Mouse (Mus musculus): ENCODE results near the gene Cybrd1.

Cybrd1 gene

GRCm38 (mm10) chr2:71167211-71167610 lies 49.5 kb downstream of the Cybrd1 start:
- no peak for DNase-seq (ENCODE audit: extremely low spot score, low read depth, low spot score)

GRCm38 (mm10) chr2:71168461-71169021 lies 50.8 kb downstream of the Cybrd1 start:
- DNase-seq (ENCODE audit: extremely low spot score, low read depth, low spot score) = no peak

- no peak for DNase-seq (ENCODE audit: extremely low spot score, low read depth, low spot score)
These were observed 55.3 kb downstream of the Cybrd1 start for GRCm38 (mm10) chr2:71173031-71173430.

- no peak for DNase-seq (ENCODE audit: extremely low spot score, low read depth, low spot score)
These were observed 58.9 kb downstream of the Cybrd1 start for GRCm38 (mm10) chr2:71176329-71177249.

GRCm38 (mm10) chr2:71177250-71177615 lies 59.5 kb downstream of the Cybrd1 start:
- DNase-seq (ENCODE audit: extremely low spot score, low read depth, low spot score) = no peak

GRCm38 (mm10) chr2:71177760-71178159 lies 60.0 kb downstream of the Cybrd1 start:
- DNase-seq (ENCODE audit: extremely low spot score, low read depth, low spot score) = no peak

- no peak for DNase-seq (ENCODE audit: extremely low spot score, low read depth, low spot score)
These were observed 62.0 kb downstream of the Cybrd1 start for GRCm38 (mm10) chr2:71179716-71180115.

GRCm38 (mm10) chr2:71180566-71181217 lies 63.0 kb downstream of the Cybrd1 start:
- no peak for DNase-seq (ENCODE audit: extremely low spot score, low read depth, low spot score)

GRCm38 (mm10) chr2:71187950-71188349 lies 70.2 kb downstream of the Cybrd1 start:
- no peak for DNase-seq (ENCODE audit: extremely low spot score, low read depth, low spot score)

GRCm38 (mm10) chr2:71188861-71189260 lies 71.1 kb downstream of the Cybrd1 start:
- no peak for DNase-seq (ENCODE audit: extremely low spot score, low read depth, low spot score)

GRCm38 (mm10) chr2:71191391-71192194 lies 73.9 kb downstream of the Cybrd1 start:
- no peak for DNase-seq (ENCODE audit: extremely low spot score, low read depth, low spot score)

- DNase-seq (ENCODE audit: extremely low spot score, low read depth, low spot score) = no peak
These were observed 74.6 kb downstream of the Cybrd1 start for GRCm38 (mm10) chr2:71192195-71192807.

Measured in hindlimb bud, embryonic 11.5 days (tissue).